Mouse (Mus musculus): ENCODE results near the gene Ccdc40.
A peak's percentile ranks its signal among the peaks of the same experiment; 100 is the strongest.
"Not testable (repeated sequence)": the region's sequence is repeated elsewhere in the genome, so short reads cannot be mapped to it uniquely, and the experiment has no call there.

The Ccdc40 gene

DNA sequence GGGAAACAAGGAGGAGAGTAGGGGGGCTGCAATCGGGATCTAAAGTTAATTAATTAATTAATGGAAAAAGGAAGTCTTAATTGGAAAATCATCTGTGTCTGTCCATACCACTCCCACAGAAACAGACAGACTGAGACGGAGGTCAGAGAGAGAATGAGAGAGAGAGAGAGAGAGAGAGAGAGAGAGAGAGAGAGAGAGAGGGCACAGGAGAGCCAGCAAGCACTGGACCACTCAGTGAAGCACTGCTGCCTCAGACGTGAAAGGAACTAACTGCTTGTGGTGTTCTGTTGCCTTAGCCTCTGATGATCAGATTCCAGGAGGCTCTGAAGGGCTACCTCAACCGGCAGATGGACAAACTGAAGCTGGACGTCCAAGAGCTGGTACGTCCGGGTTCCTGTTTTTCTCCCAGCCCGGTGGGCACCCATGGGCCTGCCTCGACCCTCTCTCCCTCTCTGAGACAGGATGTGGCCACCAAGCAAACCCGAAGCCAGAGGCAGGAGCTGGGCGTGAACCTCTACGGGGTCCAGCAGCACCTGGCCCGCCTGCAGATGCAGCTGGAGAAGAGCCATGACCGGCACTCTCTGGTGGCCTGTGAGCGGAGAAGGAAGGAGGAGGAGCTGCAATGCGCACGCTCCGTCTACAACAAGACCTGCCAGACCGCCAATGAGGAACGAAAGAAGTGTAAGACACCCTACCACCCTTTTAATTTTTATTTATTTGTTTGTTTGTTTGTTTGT, 9.4 kb downstream of the Ccdc40 start:
- peak; percentile 65 for DNase-seq

DNA sequence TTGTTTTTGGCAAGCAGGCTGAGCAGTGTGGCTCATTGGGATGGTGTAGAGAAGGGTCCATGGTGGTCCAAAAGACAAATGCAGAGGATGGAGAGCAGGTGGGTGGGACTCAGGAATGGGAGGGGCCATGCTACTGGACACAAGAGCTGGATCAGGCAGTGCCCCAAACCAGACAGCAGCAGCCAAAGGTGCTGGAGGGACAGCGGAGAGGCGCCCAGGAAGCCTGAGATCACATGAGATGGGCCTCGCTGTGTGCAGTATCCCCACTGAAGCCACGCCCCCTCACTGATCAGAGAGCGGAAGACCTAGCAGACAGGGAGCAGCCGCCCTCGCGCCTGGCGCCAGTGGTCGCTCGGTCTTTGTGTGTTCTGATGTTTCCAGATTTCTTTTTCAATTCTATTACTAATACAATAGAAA, 9.9 kb downstream of the Ccdc40 start:
- DNase-seq = peak; percentile 89

- DNase-seq = no peak
Observed at GRCm38 (mm10) chr11:119239480-119239879, 11.1 kb downstream of the Ccdc40 start.

DNA sequence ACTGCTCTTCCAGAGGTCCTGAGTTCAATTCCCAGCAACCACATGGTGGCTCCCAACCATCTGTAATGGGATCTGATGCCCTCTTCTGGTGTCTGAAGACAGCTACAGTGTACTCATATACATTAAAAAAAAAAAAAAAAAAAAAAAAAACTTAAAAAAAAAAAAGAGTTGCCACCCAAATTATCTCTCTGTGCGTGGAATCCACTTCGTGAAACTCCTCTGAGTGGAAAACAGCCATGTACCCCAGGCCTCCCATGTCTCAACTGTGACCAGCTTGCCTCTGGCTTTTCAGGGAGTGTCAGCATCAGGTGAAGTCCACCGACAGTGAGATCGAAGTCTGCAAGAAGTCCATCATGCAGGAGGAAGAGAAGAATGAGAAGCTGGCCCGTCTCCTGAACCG, 17.2 kb downstream of the Ccdc40 start:
- not testable (repeated sequence) for DNase-seq

GRCm38 (mm10) chr11:119249011-119249410, 20.6 kb downstream of the Ccdc40 start:
- peak; percentile 49 for DNase-seq

GRCm38 (mm10) chr11:119250998-119251397, 22.6 kb downstream of the Ccdc40 start:
- peak; percentile 78 for DNase-seq

- peak; percentile 82 for DNase-seq
Observed at GRCm38 (mm10) chr11:119252854-119253541, 24.6 kb downstream of the Ccdc40 start.

- DNase-seq = not testable (repeated sequence)
Observed at GRCm38 (mm10) chr11:119256557-119256956, 28.2 kb downstream of the Ccdc40 start.

DNA sequence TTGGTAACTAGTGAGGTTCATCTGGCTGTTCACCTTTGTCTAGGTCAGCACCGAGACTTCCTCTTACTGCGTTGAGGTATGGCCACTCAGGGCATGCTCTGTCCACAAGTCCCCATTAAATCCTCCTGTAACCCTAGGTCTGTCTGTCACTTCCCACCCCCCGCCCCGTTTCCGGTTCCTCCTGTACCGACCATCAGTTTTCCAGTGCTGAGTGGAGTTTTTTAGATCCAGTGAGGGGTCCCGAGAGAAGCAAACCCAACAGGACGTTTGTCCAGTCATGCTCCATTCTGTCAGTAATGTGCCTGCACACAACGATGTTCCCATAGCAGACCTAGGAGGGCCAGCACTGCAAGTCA, 29.8 kb downstream of the Ccdc40 start:
- DNase-seq = no peak

DNA sequence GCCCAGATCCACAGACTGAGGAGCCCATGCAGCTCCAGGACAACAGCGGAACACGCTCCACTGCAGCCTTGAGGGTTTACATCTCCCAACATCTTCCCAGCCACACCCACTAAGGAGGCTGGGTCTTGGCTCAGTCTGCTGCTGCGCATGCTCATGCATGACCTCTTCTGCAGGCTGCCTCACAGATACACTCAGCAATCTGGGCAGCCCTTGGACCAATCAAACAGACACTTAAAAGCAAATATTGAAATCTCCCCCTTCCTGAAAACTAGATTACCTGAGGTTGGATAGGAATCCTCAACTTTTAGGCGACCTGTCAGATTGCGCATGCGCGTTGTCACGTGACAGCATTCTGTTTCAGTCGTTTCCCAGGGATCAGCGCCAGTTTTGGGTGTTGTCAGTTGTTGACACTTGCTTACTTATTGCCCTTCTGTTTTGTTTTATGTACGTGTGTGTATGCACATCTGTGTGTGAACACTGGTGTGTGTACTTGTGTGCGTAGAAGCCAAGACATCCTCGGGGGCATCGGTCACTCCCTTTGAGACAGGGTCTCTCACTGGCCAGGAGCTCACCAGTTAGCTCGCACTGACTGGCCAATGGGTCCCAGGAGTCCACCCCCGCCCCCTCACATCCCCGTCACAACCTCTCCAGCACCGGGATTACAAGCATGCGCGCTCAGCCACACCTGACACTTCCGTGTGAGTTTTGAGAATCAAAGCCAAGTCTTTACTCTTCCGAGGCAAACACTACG, 30.4 kb downstream of the Ccdc40 start:
- DNase-seq = peak; percentile 53

DNA sequence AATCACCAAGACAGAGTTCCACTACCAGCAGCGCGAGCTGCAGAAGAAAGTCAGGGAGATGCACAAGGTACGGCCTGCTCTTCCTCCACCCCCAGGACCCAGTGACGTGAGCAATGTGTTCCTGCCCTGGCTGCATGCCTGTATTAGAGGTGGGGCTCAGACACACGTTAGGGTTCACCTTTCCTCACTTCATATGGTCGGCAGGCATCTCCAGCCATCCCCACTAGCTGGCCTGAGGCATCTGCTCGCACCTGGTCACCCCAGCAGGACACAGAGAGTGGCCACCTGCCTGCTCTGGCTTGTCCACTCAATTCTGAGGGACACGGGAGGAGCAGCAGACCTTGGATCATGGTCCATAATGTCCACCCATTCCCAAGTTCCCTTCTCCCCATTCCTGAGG, 31.6 kb downstream of the Ccdc40 start:
- DNase-seq = no peak

GRCm38 (mm10) chr11:119264413-119264812, 36.0 kb downstream of the Ccdc40 start:
- DNase-seq = no peak

GRCm38 (mm10) chr11:119265811-119266210, 37.4 kb downstream of the Ccdc40 start:
- no peak for DNase-seq

DNA sequence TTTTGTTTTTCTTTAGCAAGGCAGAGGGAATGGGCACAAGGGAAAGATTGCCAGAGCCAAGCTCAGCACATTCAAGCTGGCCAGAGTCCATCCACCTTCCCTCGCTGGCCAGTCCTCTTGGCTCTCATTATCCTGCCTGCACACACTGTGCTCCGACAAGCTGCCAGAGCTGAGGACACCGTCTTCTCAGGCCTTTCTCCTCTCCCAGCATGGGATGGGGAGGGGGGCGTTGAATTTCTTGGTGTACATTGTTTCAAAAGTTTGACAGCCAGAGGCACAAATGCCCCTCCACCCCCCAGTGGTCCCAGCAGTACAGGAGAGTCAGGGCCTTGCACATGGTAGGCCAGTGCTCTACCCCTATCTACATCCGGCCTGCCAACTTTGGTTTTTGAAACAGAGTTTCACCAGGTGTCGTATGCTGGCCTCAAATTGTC, 38.9 kb downstream of the Ccdc40 start:
- DNase-seq = peak; percentile 36

- peak; percentile 99 for DNase-seq
Observed at GRCm38 (mm10) chr11:119267768-119268556, 39.6 kb downstream of the Ccdc40 start, which contains the start of gene Gaa. Gene Gaa (plus strand): TSS chr11:119267887.

DNA sequence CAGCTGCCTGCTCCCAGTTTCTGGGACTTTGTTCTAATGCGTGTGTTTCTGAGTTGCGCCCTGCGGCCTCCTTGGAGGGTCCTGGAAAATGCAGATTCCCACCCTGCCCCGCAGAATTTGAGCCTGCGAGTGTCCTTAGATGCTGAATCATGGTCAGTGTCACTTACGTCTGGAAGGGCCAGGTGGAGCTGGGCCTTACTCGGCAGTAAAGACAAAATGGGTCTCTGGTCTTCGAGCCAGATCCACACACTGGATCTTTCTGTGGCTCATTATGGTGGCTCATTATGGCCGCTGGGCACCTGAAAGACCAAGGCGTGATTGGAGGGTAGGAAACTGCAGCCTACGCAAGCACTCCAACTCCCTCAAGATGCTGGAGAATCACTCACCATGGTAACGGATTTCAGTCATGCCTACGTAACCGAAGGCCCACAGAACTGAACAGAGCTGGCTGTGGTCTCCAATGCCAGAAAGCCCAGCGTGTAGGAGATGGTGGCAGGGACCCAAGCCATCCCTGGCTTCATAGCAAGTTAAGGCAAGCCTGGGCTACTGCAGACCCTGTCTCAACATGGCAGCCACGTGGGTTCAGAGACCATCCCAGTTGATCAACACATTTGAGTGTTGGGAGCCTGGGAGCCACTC, 40.3 kb downstream of the Ccdc40 start:
- no peak for DNase-seq

- not testable (repeated sequence) for DNase-seq
Observed at GRCm38 (mm10) chr11:119272492-119272891, 44.1 kb downstream of the Ccdc40 start.

- peak; percentile 59 for DNase-seq
Observed at GRCm38 (mm10) chr11:119273186-119273930, 45.0 kb downstream of the Ccdc40 start.

- DNase-seq = no peak
Observed at GRCm38 (mm10) chr11:119281030-119281429, 52.7 kb downstream of the Ccdc40 start.

DNA sequence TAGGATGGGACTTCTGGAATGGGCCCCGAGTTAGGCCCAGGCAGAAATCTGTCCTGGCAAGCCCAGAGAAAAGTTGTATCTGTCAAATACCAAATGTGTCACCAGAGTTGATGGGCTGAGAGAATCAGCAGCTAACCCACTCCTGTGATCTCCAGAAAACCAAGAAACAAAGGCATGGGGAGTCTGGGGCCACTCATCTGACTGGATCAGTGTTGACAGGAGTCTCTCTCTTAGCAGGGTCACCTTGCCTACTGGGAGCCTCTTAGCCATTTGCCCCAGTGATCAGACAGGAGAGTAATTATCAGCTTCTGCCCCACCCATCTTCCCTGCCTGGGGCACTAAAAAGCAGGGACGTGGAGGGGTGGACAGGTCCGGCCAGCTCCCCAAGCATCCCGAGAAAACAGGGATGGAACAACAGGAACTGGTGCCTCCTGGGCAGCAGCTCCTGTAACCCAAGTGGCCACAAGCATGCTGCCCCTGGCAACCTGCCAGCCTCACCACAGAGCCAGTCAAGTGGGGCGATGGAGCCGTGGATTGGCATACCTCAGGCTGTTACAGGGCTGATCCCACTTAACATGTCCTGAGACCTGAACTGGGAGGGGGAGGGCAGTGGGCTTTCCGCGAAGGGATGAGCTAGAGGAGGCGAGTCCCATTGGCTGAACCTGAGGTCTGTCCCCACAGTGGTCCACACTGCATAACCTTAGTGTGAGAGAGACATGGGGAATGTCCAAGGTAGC, 57.6 kb downstream of the Ccdc40 start:
- DNase-seq = no peak
